Mouse (Mus musculus) regulatory T cell (primary cell): ENCODE measurements around the gene Lrfn1.
"Not testable (repeated sequence)": the region's sequence is repeated elsewhere in the genome, so short reads cannot be mapped to it uniquely, and the experiment has no call there.

Experiments used
- in situ Hi-C: fragments of 300-600 bp; cut with MboI, MseI; formaldehyde crosslinking; loops from one replicate; pipeline ENCODE4 v1.15.1; 2025; ENCODE audit warnings: high pct_unique_total_duplicates

Gene Lrfn1

GRCm38 (mm10) chr7:28447101-28447830 lies 4.5 kb upstream of the Lrfn1 start:
- in situ Hi-C loops, result loop anchor here (5.0 kb wide), 1 partner anchor 80 kb away; no protein-coding TSS in a partner anchor

DNA sequence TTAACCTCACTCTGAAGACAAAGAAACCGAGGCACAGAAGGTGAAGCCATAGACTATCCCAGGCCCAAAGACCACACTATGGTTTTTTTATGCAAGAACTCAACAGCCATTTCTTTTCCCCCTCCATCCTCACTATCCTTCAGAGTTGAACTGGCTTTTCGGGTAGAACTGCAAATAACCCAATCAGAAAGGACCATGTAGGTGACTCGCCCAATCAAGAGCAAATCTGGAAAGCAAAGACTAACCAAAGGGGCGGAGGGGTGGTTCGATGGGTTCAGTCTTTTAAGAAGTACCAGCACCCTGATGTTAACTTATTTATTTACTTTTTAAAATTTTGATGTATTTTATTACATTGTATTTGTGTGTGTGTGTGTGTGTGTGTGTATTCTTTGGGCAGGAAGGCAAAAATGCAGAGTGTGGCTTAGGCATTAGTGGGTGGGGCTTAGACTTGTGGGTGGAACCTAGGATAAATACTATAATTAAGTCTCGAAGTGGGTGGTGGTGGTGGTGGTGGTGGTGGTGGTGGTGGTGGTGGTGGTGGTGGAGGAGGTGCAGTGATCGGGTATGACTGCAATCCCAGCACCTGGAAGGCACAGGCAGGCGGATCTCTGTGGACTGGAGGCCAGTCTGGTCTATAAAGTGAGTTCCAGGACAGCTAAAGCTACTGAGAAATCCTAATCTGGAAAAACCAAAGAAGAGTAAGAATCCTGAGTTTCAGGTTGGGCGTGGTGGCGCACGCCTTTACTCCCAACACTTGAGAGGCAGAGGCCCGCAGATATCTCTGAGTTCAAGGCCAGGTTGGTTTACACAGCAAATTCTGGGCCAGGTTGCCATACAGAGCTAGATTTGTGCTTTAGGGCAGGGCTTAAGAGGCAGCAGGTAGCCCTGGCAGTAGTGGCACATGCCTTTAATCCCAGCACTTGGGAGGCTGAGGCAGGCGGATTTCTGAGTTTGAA lies 3.6 kb upstream of the Lrfn1 start:
- in situ Hi-C loops, result loop anchor here (5.0 kb wide), 1 partner anchor 79 kb away; no protein-coding TSS in a partner anchor

- in situ Hi-C loops, result no loop called here
Observed at GRCm38 (mm10) chr7:28452361-28453005, 703 bp downstream of the Lrfn1 start.

DNA sequence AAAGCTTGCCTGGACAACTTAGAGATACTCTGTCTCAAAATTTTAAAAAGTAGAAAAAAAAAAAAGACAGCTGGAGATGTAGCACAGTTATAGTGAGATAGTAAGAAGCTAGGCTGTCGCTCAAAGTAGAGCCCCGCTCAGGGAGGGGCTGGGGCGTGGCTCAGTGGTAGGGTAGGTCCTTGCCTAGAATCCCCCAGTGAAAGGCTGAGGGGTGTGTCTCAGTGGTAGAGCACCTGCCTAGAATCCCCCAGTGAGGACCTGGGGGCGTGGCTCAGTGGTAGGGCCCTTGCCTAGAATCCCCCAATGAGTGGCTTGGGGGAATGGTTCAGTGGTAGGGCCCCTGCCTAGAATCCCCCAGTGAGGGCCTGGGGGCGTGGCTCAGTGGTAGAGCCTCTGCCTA lies 8.6 kb downstream of the Lrfn1 start:
- in situ Hi-C loops, result no loop called here

GRCm38 (mm10) chr7:28462769-28463168 lies 11.0 kb downstream of the Lrfn1 start:
- in situ Hi-C loops, result no loop called here

GRCm38 (mm10) chr7:28464416-28465212 lies 12.8 kb downstream of the Lrfn1 start:
- in situ Hi-C loops, result no loop called here

DNA sequence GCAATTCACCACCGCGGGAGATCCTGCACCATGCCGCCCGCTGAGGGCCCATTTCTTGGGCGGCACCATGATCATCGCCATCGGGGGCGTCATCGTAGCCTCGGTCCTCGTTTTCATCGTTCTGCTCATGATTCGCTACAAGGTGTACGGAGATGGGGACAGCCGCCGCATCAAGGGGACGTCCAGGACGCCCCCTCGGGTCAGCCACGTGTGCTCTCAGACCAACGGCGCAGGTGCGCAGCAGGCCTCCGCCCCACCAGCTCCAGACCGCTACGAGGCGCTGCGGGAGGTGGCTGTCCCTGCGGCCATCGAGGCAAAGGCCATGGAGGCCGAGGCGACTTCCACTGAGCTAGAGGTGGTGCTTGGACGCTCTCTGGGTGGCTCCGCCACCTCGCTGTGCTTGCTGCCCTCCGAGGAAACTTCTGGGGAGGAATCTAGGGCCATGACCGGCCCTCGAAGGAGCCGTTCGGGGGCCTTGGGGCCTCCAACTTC lies 15.0 kb downstream of the Lrfn1 start:
- in situ Hi-C loops, result no loop called here

DNA sequence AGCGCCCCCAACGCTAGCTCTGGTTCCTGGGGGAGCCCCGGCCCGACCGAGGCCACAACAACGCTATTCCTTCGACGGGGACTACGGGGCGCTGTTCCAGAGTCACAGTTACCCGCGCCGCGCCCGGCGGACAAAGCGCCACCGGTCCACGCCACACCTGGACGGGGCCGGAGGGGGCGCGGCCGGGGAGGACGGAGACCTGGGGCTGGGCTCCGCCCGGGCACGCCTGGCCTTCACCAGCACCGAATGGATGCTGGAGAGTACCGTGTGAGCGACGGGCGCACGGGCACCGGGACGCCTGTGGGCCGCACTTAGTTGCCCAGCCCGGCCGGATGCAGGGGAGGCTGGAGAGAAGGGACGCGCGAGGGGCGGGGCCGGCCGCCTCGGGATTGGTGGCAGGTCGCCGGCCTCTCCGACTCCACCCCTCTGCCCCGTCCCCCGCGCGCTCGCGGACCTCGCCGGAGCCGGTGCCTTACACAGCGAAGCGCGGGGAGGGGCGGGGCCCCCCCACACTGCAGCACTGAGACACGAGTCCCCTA lies 15.5 kb downstream of the Lrfn1 start:
- in situ Hi-C loops, result no loop called here

DNA sequence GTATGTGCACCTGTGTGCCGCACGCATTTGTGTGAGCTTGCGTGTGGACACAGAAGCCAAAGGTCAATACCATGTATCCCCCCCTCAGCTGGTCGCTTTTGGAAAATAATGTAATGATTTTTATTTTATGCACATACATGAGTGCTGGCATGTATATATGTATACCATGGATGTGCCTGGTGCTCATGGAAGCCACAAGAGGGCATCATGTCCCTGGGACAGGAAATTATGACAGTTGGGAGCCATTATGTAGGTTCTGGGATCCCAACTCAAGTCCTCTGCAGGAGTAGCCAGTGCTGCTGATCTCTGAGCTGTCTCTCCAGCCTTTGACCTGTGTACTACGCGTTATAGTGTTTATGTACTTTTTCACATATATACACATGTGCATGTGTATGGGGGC lies 24.4 kb downstream of the Lrfn1 start:
- in situ Hi-C loops, result no loop called here

- in situ Hi-C loops, result no loop called here
Observed at GRCm38 (mm10) chr7:28477363-28477762, 25.6 kb downstream of the Lrfn1 start.

DNA sequence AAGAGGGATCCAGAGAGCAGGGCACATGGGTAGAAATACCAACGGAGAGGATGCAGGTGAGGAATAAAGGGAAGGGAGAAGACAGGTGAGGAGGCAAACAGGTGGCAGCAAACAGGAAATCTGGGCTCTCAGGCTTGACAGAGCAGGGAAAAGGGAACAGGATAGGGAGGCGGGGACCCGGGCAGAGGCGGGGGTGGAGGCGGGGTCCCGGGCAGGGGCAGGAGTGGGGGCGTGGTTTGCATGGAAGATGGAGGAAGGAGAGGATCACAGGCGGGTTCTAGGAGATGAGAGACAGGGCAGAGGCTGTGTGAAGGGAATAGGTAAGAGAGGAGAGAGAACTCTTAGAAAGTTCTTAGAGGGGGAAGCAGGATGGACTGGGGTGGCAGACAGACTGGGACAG lies 27.1 kb downstream of the Lrfn1 start:
- in situ Hi-C loops, result no loop called here

- in situ Hi-C loops, result no loop called here
Observed at GRCm38 (mm10) chr7:28482854-28483253, 31.1 kb downstream of the Lrfn1 start.

DNA sequence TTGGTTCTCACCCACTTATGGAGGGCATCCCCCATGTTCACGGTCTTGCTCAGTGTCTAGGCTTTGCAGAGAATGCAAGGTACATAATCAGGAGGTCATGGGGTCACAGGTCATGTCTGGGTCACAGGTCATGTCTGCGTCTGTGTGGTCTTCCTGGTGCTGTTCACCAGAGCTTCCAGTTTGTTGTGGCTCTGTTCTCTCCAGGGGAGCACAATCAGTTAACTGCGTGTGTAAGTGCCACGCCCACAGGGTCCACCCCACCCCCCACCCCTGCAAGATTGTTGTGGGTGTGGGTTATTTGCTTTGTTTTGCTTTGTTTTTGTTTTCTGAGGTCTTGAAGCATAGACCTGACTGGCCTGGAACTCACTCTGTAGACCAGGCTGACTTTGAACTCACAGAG lies 32.4 kb downstream of the Lrfn1 start:
- in situ Hi-C loops, result no loop called here

GRCm38 (mm10) chr7:28488030-28488491 lies 36.3 kb downstream of the Lrfn1 start:
- in situ Hi-C loops, result no loop called here

GRCm38 (mm10) chr7:28490410-28490809 lies 38.6 kb downstream of the Lrfn1 start:
- in situ Hi-C loops, result no loop called here

DNA sequence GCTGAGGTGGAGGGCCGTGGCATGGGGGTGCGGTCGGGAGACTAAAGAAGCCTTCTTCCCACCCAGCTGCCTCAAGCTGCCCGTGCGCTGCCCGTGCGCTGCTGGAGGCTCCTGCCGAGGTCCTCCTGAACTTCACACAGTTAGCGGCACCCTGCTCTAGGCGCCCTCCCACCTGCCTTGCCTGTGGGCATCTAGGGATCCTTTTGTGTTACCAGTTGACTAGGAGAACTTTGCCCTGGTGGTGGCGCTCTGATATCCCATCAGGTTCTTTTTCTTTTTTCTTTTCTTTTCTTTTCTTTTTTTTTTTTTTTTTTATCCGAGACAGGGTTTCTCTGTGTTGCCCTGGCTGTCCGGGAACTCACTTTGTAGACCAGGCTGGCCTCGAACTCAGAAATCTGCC lies 39.1 kb downstream of the Lrfn1 start:
- in situ Hi-C loops, result no loop called here

GRCm38 (mm10) chr7:28492310-28492709 lies 40.5 kb downstream of the Lrfn1 start:
- in situ Hi-C loops, result no loop called here

GRCm38 (mm10) chr7:28495426-28495825 lies 43.6 kb downstream of the Lrfn1 start:
- in situ Hi-C loops, result no loop called here

GRCm38 (mm10) chr7:28505585-28505984 lies 53.8 kb downstream of the Lrfn1 start:
- in situ Hi-C loops, result no loop called here

- in situ Hi-C loops, result not testable (repeated sequence)
Observed at GRCm38 (mm10) chr7:28509121-28509520, 57.3 kb downstream of the Lrfn1 start.
